Mouse (Mus musculus): ENCODE measurements around the gene Nin.

The Nin gene

DNA sequence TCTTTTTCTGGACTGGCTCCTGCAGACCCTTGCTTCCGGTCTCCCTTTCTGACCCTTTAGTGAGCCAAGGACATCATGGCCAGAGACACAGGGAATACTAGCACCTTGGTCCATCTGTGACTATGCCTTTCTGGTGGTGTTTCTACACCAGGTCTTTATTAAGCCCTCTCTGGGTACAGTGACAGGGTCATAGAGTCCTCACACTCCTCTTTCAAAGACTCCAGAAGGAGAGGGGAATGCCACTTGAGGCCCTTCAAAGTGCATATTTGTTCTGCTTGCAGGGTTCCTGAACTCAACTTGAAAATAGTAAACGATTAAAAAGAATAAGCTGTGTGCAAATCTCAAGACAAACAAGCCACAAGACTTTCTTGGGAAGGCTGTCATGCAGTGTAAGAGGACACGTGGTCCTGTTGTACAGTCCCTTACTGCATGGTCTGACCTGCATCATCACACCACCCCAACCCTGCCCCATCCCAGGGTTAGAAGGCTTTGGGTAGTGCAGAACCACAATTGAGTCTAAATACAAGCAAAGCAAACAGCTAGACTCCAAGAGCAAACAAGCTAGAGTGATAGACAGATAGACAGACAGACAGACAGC is 30.5 kb downstream of the Nin start:
- DNase-seq (ENCODE audit: low spot score), result no peak

DNA sequence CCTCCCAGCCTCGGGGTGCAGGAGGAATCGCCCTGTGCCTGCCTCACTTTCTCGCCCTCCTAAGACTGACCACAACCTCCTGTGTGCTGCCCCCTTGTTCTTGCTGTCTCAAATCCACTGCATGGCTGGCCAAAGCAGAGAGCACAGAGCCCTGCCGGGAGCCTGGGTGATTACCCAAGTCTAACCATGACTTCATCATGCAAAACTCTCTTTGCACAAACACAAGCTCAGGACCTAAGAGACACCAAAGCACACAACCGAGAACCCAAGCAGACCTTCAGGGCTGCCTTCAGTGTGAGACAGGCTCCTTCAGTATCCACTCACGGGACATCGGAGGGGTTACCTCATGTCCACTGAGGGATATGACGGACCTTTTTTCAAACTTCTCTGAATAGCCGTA is 31.0 kb downstream of the Nin start:
- no peak for DNase-seq (ENCODE audit: low spot score)

DNA sequence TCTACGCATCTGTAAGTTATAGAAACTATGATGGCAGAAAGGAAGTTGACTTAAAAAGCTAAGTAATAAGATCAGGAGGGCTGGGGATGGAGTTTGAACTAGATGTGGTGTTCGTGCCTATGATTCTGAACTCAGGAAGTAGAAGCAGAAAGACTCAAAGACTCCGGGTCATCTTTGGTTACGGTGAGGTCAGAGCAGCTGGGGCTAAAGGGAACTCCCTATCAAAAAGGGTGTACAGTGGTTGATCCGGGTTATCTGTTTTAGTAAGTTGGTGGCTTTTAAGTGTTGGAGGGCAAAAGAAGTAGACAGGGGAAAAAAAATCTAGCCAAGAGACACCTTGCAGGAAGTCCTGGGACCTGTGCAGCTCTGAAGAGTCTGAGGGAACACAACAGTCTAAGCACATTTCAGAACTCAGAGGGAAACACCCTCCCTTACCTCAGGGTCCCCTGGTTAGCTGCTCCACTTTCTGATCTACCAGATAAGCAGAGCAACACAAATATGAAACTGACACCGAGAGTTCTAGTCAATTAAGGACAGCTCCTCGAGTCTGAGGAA is 35.0 kb downstream of the Nin start:
- DNase-seq (ENCODE audit: low spot score), result no peak

DNA sequence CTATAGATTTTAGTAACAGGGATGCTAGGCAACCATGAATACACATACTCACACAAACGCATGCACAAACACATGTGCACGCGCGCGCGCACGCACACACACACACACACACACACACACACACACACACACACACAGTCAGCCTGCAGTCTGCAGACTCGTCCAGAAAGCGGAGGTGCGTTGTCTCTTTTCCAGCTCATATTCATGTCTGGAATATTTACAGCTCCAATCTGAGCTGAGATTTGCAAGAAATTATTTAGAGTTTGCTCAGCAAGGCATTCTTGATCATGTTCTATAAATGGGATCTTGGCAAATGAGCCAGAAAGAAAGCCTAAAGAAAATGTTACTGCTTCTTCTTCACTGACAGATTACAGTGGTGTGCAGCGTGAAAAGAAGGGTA is 37.0 kb downstream of the Nin start:
- no peak for DNase-seq (ENCODE audit: low spot score)

DNA sequence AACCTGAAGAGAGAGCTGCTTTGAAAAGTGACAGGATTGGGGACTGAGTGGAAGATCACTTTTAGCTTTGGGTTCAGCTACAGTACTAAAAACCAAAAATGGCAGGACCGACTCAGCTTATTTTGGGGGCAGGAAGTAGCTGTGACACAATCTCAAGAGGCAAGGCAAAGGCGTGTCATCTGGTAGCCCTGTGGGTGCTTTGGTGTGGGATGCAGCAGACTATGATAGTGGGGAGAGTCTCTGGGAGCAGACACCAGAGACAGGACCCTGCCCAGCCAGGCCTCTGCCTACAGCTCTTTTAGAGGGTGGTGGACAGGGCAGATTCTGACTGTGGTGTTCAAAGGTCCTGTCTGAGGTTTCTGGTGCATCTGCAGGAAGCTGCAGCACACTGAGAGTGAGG is 38.5 kb downstream of the Nin start:
- no peak for DNase-seq (ENCODE audit: low spot score)

DNA sequence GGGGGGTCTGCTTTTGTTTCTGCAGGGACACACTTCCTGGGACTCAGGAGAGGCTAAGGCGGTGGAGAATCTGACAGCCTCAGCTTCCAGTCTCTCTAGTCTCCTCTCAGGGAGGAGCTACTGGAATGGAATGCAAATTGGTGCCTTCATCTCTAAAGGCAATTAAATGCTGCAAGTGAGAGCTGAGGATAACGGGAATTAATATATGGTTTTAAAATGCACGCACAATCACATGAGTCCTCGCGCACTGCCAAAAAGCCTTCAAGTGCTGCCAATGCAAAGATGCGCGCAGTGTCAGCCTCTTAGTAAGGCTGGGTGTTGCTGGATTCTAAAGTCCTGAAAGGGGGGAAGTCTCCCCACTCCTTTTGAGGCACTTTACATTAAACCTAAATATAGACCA is 42.6 kb downstream of the Nin start:
- no peak for DNase-seq (ENCODE audit: low spot score)

DNA sequence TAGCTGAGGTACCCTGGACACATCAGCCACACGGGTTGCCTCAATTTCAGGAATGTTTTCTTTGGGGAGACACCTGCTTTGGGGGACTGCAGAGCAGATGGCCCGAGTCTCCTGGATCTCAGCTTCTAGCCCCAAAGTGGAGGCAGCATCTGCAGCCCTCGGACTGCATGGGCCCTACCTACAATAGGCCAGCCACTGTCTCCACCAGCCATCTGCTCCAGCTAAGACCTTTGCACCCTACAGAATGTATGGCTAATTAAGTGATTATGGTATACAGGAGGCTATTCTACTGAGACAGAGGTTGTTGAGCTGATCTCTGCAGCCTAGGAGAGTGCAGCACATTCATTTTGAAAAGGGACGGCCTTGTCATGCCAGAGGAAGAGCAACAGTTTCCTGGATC is 43.2 kb downstream of the Nin start:
- DNase-seq (ENCODE audit: low spot score), result no peak

DNA sequence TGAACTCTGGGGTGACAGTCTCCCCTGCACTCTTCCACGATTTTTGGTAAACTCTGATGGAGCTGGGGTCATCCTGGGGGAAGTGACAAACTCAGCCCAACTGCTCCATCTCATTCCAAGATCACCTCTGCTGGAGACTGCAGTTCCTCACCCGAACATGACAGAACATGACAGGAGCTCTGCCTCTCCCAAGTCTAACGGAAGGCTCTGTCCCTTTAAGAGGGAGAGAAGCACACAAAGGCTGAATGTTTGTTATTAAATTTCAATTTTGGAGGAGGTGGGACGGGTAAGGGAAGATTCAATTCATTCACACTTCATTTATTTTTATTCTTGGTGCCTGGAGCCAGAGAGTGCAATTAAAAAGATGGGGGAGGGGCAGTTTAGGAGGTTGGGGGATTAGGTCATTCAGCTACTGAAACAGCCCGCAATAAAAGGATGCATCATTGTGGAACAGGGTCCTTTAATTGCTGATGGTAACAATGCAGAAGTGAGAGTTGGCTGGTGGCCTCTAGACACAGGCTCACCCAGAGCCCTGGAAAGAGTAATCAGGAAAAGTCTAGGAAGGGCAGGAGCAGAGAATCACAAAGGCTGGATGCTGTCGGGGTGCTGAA is 44.8 kb downstream of the Nin start:
- no peak for DNase-seq (ENCODE audit: low spot score)

DNA sequence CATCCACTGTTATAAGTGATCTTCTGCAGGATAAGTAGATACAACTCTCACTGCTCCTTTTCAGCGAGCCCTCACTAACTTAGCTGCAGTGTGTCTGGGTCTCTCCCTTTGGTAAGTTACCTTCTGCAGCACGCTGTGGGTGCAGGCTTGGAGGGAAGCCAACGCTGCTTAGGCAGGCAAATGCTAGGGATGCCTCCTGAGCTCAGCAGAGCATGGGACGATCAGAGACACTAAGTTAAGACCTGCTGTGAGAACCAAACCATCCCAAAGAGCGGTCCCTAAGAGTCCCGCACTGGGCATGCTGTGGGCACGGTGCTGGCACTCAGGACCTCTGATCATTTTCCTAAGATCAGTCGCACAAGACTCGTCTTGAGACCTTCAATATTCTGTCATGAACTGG is 45.7 kb downstream of the Nin start:
- DNase-seq (ENCODE audit: low spot score), result no peak

DNA sequence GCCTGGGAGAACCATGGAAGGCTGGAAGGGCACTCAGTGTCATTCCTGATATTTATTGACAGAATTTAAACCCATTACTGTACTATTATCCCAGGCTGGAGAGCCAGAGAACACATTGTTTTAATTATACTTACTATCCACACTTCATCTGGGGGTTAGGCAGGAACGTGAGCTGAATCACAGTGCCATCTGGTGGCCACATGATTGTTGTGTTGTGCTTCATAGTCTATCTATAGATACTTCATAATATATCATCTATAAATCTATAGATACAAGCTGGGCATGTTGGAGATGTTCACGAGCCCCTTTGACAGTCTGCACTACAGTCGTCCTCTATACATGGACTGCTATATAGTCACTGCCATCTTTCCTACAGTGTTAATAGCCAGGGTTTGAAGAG is 51.4 kb downstream of the Nin start:
- DNase-seq (ENCODE audit: low spot score), result no peak

DNA sequence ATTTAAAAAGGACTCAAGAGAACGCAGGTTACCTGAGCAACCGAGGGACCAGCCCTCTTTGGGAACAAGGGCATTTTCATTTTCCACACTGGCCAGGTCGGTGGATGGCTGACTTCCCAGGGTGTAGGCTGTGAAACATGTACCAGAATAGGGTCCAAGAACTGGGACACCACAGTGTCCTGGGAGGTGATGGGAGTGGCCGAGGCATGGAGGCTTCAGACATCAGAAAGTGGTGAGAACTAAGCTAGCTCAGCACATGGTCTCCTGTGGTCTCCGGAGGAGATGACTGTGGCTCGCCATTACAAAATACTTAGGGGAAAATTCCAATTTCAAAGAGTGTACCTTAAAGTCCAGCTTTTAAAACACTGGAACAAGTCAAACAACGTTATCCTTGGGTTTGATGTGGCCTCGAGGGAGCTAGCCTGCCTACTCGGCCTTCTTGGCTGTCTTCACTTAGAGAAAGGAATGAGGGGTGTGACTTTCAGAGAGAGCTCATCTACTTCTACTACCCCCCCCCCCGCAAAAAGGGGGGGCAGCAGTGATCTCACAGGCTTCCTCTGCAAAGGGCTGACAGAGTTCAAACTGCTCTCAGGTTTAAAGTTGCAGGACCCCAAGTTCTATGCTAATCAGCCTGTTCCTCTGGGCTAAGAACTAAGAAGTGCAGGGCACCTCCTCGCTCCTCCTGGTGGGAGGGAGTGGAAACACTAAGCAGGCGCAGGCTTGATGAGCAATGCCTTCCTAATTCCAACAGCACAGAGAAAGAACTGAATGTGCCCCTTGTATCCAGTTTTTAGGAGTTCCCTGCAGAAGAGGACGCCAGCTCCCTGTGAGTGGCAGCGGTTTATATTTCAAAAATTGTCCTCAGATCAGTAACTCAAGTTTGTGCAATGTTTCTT is 54.3 kb downstream of the Nin start:
- DNase-seq (ENCODE audit: low spot score), result no peak

DNA sequence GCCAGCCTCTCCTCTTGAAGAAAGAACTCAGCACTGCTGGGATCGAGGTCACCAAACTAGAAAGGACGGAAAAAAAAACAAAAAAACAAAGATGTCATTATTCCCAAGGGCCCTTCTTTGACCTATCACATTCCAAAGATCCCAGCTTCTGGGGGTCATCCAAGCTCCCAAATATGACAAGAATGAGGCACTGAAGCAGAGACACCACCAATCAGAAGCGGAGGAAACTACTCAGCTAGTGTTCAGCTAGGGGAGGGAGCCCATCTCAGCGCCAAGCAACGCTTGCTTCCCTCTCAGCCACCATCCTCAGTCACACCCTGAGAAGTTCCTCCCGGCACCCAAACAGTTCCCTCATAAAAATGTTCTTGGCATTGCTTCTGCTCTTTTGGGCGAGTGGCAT is 62.8 kb downstream of the Nin start:
- DNase-seq (ENCODE audit: low spot score), result no peak

DNA sequence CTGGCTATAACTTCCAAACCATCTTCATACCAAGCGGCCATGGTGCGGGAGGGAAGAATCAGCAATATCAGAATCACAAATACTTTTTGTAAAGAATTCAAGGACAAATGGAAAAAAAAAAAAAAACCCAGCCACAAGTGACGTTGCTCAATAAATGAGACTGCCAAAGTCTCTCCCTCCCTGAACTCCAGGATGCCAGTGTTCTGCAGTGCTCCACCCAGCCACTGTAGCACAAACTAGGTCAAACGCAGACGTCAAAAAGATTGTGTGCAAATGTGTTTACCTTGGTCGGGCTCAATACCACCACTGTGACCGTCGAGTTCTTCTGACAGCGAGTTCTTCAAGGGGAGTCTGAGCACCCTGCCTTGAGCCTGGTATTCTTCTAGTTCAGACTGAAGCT is 64.8 kb downstream of the Nin start:
- DNase-seq (ENCODE audit: low spot score), result no peak

DNA sequence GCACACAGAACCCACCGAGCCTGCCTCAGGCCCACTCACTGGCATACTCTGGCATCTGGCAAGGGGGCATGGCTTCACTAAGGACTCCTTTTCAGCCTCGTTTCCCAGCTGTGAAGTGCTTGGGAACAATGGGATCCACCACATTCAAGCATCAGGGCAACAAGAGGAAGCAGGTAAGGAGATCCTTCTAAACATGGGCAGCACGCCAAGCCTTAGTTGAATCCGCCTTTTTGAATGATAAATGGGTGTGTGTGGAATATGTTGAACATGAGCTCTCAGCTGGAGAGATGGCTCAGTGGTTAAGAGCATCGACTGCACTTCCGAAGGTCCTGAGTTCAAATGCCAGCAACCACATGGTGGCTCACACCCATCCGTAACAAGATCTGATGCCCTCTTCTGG is 66.2 kb downstream of the Nin start:
- DNase-seq (ENCODE audit: low spot score), result no peak

DNA sequence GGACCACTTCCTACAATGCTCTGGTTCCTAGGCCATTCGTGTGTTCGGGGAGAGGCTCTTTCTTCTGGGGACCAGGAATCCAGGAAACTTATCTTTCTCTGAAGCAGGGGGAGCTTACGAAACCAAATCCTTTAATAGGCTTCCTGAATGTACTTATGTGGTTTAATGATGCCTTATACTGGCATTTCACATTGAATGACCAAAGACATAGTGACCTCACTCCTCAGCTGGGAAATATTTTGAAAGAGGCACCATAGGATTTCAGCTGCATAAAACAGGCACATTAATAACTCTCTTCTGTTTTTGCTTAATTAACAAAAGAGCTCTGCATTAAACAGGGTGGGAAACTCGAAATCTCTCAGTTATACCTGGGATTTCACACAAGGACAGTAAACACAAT is 69.2 kb downstream of the Nin start:
- no peak for DNase-seq (ENCODE audit: low spot score)

DNA sequence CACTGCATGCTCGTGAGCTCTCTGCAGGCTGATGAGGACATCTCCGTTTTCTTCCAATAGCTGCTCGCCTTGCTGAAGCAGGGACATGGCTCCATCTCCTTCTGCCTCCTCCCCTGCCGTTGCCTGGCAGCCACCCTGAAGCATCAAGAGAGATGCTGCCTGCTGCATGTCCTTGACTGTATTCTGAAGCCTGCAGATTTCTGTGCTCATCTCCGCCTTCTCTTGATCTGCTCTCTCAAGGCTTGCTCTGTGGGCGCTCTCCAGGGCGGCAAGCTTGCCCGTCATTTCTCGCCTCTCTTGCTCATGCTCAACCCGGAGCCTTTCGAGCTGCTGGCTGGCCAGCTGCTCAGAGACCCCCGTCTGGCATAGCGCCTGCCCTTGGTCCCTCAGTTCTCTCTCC is 70.1 kb downstream of the Nin start:
- DNase-seq (ENCODE audit: low spot score), result peak; percentile 75

DNA sequence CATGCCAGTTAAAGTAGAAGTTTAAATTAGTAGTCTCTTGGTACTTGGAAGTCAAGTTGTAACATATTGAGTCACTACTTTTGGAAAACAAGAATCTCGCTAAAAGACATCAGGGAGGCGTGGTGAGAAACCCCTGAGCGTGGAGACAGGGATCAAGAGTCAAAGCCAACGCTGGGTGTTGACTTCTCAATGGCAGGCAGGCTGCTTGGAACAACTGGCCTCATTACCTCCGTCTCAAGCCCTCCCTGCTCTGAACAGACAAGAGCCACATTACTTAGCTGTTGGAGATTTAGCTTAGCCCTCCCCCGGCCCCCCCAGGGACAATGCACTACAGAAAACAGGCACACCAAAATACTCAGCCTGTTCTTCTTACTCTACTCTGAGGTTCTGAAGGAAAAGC is 72.5 kb downstream of the Nin start:
- DNase-seq (ENCODE audit: low spot score), result no peak

DNA sequence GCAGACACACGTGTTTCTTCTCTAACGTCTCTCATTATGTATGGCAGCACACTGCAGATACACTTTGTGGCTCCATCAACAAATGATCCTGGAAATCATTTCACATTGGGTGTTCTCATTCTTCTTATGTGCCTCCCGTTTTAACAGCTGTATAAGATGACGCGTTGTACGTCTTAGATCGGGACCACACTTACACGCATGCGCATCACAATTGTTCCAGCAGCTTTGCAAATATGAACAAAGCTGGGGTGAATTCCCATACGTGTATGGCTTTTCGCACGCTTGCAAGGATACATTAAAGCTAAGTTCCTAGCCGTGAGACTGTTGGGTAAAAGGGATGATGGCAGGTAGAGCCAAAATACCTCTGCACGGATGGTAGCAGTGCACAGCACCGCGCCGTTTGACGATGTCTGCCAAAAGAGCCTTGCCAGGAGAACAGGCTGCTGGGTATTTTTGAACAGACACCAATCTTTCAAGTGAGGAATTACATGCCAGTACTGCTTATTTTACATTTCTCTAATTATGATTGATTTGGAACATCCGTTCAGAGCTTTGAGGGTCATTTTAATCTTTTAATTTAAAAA is 76.7 kb downstream of the Nin start:
- DNase-seq (ENCODE audit: low spot score), result no peak

DNA sequence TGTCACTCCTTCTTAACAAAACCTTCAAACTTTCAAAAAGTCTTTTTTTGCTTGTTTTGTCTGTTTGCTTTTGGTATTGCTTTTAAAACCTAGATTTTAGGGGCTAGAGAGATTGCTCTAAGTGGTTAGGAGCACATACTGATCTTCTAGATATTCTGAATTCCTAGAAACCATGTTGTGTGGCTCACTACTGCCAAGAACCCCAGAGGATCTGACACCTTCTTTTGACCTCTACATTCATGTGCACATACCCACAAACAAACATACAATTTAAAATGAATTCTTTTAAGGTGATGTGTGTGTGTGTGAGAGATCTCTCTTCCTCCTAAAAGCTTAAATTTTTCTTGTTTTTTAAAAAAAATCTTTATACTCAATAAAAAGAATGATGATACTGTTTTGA is 87.3 kb downstream of the Nin start:
- DNase-seq (ENCODE audit: low spot score), result no peak

DNA sequence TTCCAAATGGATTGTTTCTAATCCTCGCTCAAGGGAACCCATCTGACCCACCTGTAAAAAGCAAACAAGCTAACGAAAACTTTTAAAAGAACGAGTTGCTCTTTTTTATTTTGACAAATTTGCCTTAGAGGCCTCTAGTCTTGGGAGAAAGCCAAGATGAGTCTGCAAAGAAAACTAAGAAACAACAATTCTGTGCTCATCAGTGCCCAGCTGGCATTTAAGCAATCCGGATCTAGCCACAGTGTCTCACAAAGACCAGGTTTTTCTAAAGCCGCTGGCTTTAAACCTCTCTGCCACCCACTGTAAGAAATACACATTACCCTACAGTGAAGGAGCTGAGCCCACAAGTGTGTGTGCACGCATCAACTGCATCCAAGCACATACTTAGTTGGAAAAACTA is 88.1 kb downstream of the Nin start:
- no peak for DNase-seq (ENCODE audit: low spot score)

DNA sequence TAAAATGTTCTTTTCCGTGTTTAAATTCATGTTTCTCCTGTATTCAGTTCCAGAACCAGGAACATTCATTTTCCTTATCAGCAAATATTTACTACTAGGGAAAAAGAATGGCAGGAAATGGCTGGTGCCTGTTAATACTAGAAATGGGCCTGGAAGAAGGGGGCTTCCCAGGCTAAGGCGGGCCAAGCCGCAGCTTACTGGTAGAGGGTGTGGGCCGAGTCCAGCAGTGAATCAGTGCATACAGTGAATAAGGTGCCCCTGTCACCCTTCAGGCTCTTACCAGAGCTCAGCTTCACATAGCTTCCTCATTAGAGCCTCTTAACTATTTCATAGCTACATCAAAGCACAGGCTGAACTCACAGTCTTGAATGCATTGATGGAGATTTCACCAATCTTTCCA is 89.9 kb downstream of the Nin start:
- DNase-seq (ENCODE audit: low spot score), result no peak

DNA sequence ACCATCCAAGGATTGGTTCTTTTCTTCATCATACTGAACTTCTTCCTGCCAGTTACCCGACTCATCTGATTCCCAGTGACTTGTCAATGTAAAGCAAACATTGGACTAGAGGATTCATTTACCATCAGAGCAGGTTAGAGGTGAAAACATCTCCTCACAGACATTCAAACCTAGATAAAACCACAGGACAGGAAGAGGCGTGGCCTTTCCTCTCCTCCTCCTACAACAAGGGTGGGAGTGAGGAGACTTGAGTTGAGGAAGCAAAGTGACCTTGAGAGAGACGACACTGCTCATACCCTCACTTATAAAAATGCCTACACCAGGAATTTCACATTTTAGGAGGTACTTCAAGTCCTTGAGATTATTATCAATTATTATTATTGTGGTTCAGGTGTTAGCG is 95.4 kb downstream of the Nin start:
- no peak for DNase-seq (ENCODE audit: low spot score)

DNA sequence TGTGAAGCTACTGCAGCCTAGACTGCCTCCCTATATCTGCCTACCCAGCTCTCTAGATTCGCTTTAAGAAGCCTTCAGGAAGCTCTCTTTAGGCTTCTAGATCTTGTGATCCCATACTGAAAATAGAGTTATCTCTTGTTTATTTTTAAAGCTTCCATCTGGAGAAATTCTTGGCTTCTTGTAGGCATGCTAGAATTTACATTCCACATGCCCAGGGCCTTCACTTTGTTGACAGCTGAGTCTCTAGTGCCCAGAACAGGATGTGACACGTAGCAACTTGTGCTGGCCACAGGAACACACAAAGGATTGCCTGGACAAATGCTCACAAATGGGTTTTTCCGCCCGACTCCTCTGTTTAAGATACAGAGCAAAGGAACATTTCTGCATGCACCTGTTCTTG is 97.6 kb downstream of the Nin start:
- peak; percentile 15 for DNase-seq (ENCODE audit: low spot score)

Data from left cerebral cortex, adult 11 months (tissue).